Mouse (Mus musculus): ENCODE data around the gene Prl3d3. TPM values are rescaled to one million over a fixed set of nuclear protein-coding genes. Genes with fewer than 3 reads are reported as not detected.
"Not testable (repeated sequence)": the region's sequence is repeated elsewhere in the genome, so short reads cannot be mapped to it uniquely, and the experiment has no call there.

Gene Prl3d3
- not detected in 2 replicates for polyA plus RNA-seq (2012; rRNA removed)

- DNase-seq: not testable (repeated sequence)
- 87% methylated on average over 3 of the region's 3 CpGs for WGBS
Observed at GRCm38 (mm10) chr13:27156490-27156889, at the start of gene Prl3d3. Gene Prl3d3, plus strand, starts transcription at chr13:27156790.

GRCm38 (mm10) chr13:27121398-27121797 is 35.2 kb upstream of the Prl3d3 start, which contains the start of gene Prl3d2:
Gene Prl3d2, plus strand, starts transcription at chr13:27121698.
- not testable (repeated sequence) for H3K4me1 ChIP-seq (ENCODE audit: control insufficient read depth, insufficient read depth, low read length); DNase-seq; H3K4me3 ChIP-seq (replicated peaks; ENCODE audit: extremely low read depth, low read depth, low read length)
- 96% methylated on average over 4 of the region's 4 CpGs for WGBS

More at GRCm38 (mm10) chr13:27156490-27156889, at the start of gene Prl3d3:
- not testable (repeated sequence) for H3K4me1 ChIP-seq (ENCODE audit: control insufficient read depth, insufficient read depth, low read length); H3K4me3 ChIP-seq (replicated peaks; ENCODE audit: extremely low read depth, low read depth, low read length)

- no peak for DNase-seq
- no peak for TF ChIP-seq CTCF (IDR thresholded peaks at IDR 0.05; ENCODE audit: insufficient read depth, low read length)
- no peak for TF ChIP-seq POLR2A (IDR thresholded peaks at IDR 0.05; ENCODE audit: borderline replicate concordance, extremely low read depth, low read depth, low read length)
- no peak overlapping the region for H3K4me3 ChIP-seq (replicated peaks; ENCODE audit: extremely low read depth, low read depth, low read length)
- no peaks in the 10 kb centered on the region for H3K4me1 ChIP-seq (ENCODE audit: control insufficient read depth, insufficient read depth, low read length)
- WGBS: 63% methylated on average over 1 of the region's 1 CpGs
Observed at GRCm38 (mm10) chr13:27148264-27148663, 8.3 kb upstream of the Prl3d3 start.

- TF ChIP-seq POLR2A (IDR thresholded peaks at IDR 0.05; ENCODE audit: borderline replicate concordance, extremely low read depth, low read depth, low read length): no peak
- no peak for TF ChIP-seq CTCF (IDR thresholded peaks at IDR 0.05; ENCODE audit: insufficient read depth, low read length)
- WGBS: 84% methylated on average over 1 of the region's 1 CpGs
- no peak for DNase-seq
Observed at GRCm38 (mm10) chr13:27196359-27196758, 39.8 kb downstream of the Prl3d3 start, which contains the start of gene Prl3c1. Gene Prl3c1, plus strand, starts transcription at chr13:27196659.

More at GRCm38 (mm10) chr13:27196359-27196758, 39.8 kb downstream of the Prl3d3 start, which contains the start of gene Prl3c1:
- Histone ChIP-seq H3K4me3 (replicated peaks; ENCODE audit: extremely low read depth, low read depth, low read length) (no peak within 1 kb of the TSS), H3K4me1 (ENCODE audit: control insufficient read depth, insufficient read depth, low read length) (no peaks in the 10 kb centered on the region)

Other genes with a start within 250 kb of the Prl3d3 start
- gene Prl, start 99.2 kb upstream of the Prl3d3 start, polyA plus RNA-seq (2012; rRNA removed): not detected in 2 replicates
- not detected in 2 replicates for gene Prl3d1, start 62.6 kb upstream of the Prl3d3 start, polyA plus RNA-seq (2012; rRNA removed)
- not detected in 2 replicates for gene Prl3d2, start 35.1 kb upstream of the Prl3d3 start, polyA plus RNA-seq (2012; rRNA removed)
- not detected in 2 replicates for gene Prl3c1, start 39.9 kb downstream of the Prl3d3 start, polyA plus RNA-seq (2012; rRNA removed)
- gene Prl3b1, start 85.1 kb downstream of the Prl3d3 start, polyA plus RNA-seq (2012; rRNA removed): not detected in 2 replicates
- not detected in 2 replicates for gene Prl3a1, start 102.6 kb downstream of the Prl3d3 start, polyA plus RNA-seq (2012; rRNA removed)
- gene Prl6a1, start 155.8 kb downstream of the Prl3d3 start, polyA plus RNA-seq (2012; rRNA removed): not detected in 2 replicates
- gene Prl8a2, start 188.9 kb downstream of the Prl3d3 start, polyA plus RNA-seq (2012; rRNA removed): not detected in 2 replicates
- gene Prl2b1, start 234.1 kb downstream of the Prl3d3 start, polyA plus RNA-seq (2012; rRNA removed): not detected in 2 replicates

Measured in lung, adult 2 months (tissue).